Mouse (Mus musculus): ENCODE measurements around the gene Wdr11.

Wdr11 gene

GRCm38 (mm10) chr7:129591371-129592131, at the start of gene Wdr11:
Gene Wdr11, plus strand, starts transcription at chr7:129591863.
- peak; percentile 78 for DNase-seq

- no peak for DNase-seq
These were observed 24.1 kb upstream of the Wdr11 start for GRCm38 (mm10) chr7:129567541-129567940.

GRCm38 (mm10) chr7:129568338-129568737, 23.3 kb upstream of the Wdr11 start:
- DNase-seq = no peak

GRCm38 (mm10) chr7:129574471-129574870, 17.2 kb upstream of the Wdr11 start:
- no peak for DNase-seq

GRCm38 (mm10) chr7:129575110-129575784, 16.4 kb upstream of the Wdr11 start:
- DNase-seq = no peak

- no peak for DNase-seq
These were observed 576 bp downstream of the Wdr11 start for GRCm38 (mm10) chr7:129592132-129592745.

- no peak for DNase-seq
These were observed 5.5 kb downstream of the Wdr11 start for GRCm38 (mm10) chr7:129597186-129597585.

- DNase-seq = no peak
These were observed 14.6 kb downstream of the Wdr11 start for GRCm38 (mm10) chr7:129606291-129606690.

- no peak for DNase-seq
These were observed 29.5 kb downstream of the Wdr11 start for GRCm38 (mm10) chr7:129621141-129621540.

- no peak for DNase-seq
These were observed 38.7 kb downstream of the Wdr11 start for GRCm38 (mm10) chr7:129630351-129630750.

- DNase-seq = no peak
These were observed 39.8 kb downstream of the Wdr11 start for GRCm38 (mm10) chr7:129631453-129631852.

- no peak for DNase-seq
These were observed 44.4 kb downstream of the Wdr11 start for GRCm38 (mm10) chr7:129635898-129636640.

GRCm38 (mm10) chr7:129636992-129637391, 45.3 kb downstream of the Wdr11 start:
- DNase-seq = no peak

GRCm38 (mm10) chr7:129637906-129638475, 46.3 kb downstream of the Wdr11 start:
- no peak for DNase-seq

- no peak for DNase-seq
These were observed 47.3 kb downstream of the Wdr11 start for GRCm38 (mm10) chr7:129639006-129639405.

GRCm38 (mm10) chr7:129639833-129640232, 48.2 kb downstream of the Wdr11 start:
- no peak for DNase-seq

GRCm38 (mm10) chr7:129643290-129643689, 51.6 kb downstream of the Wdr11 start:
- DNase-seq = no peak

GRCm38 (mm10) chr7:129647798-129648197, 56.1 kb downstream of the Wdr11 start:
- no peak for DNase-seq

GRCm38 (mm10) chr7:129648938-129649337, 57.3 kb downstream of the Wdr11 start:
- peak; percentile 73 for DNase-seq

- DNase-seq = no peak
These were observed 59.1 kb downstream of the Wdr11 start for GRCm38 (mm10) chr7:129650717-129651116.

GRCm38 (mm10) chr7:129651781-129652180, 60.1 kb downstream of the Wdr11 start:
- DNase-seq = no peak

GRCm38 (mm10) chr7:129652901-129653460, 61.3 kb downstream of the Wdr11 start:
- DNase-seq = no peak
